Mouse (Mus musculus) testis, adult 2 months (tissue): ENCODE measurements at regions not wholly inside any gene's neighbourhood (a gene's known extent, or its start where the extent isn't known, plus 50 kb on each side); places are given as distances from the start of the nearest gene placed in this dataset.

ENCODE experiments used
- CTCF ChIP-seq: fragments of 200-500 bp; IDR thresholded peaks from 2 replicates; pipeline ENCODE4 v1.5.1; 2012; ENCODE audit warnings: low read depth, mild to moderate bottlenecking, inconsistent platforms, low read length, moderate library complexity; ENCODE audit not compliant: control insufficient read depth, insufficient read depth, insufficient replicate concordance
- POLR2A ChIP-seq: fragments of 200-500 bp; IDR thresholded peaks from 2 replicates; pipeline ENCODE4 v1.6.1; 2012; ENCODE audit warnings: low read depth, mild to moderate bottlenecking, inconsistent platforms, low read length, moderate library complexity; ENCODE audit not compliant: control insufficient read depth

DNA sequence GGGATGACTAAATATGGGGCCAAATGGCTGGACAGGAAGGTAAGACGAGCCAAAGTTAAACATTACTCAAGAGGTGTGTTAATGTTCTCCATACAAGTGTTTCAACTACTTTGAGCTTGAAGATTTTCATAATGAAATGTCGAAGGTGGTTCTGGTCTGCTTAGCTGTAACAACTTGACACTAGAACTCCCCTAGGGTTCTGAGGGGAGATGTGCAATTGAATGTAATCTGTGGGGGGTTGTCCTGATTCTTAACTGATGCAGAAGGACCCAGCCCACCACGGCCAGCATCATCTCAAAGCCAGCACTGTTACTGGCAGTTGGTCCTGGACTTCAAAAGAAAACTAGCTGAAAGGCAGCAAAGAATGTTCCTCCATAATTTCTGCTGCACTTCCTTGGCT lies 55.3 kb downstream of the Gpr88 start:
- TF ChIP-seq CTCF (no peak), POLR2A (no peak)
